Mouse (Mus musculus): ENCODE measurements around the gene Erp44.

The Erp44 gene

DNA sequence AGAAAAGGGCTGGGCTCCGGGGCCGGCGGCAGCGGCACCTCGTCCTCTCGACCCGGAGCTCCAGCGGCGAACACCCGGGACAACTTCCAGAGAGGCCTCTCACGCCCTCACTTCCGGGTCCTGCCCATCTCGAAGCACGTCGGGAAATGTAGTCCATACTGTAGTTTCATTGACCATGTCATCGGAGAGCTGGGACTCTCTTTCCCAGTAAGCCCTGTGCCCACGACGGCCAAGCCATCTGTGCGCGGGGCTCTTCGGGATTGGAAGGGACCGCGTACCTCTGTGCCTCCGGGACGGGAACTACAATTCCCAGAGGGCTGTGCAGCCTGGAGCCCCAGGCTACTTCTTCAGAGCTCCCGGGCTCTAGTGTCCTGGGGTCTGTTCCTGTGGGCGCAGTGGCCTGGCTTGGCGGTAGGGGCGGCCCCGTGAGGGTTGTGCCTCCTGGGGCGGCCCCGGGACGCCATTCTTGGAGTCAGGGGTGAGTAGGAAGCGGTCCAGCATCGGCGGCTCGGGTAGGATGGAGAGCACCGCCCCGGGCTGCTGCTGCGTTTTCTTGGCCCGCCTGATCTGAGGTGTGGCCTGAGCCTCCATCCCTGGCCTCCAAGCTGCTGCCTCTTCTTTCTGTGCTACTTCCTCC is at the start of gene Erp44, which contains the start of gene Invs:
Gene Erp44, minus strand, starts transcription at position 61 of the 637 bp plus-strand sequence.
Gene Invs, plus strand, starts transcription at position 263 of the 637 bp plus-strand sequence.
- peak; percentile 85 to 94 for DNase-seq

DNA sequence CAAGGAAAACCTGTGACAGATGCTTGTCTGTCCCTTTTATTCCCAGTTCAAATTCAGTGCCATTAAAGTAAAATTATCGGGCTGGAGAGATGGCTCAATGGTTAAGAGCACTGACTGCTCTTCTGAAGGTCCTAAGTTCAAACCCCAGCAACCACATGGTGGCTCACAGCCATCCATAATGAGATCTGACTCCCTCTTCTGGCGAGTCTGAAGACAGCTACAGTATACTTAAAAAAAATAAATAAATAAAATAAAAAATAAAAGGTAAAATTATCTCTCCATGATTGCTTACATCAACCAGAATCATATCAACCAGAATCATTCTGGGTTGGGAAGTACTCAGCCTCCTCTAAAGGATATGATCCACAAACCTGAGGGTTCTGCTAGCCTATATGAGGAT is 48.7 kb upstream of the Erp44 start:
- DNase-seq: no peak

DNA sequence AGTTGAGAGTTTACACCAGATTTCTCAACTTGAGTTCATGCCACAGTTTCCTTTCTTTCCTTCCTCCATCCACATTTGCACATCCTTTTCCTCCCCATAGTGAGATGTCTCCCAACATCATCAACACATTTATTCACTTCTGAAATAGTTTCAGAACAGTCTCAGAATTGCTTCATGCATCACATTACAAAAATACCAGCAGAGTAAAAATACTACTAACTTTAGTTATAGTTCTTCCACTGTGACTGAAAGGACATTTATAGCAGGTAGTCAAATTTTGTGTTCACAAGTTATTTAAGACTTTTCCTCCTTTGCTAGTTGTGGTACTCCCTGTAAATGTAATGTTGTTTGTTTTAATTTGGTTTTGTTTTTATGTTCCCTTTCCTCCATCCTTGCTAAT is 47.8 kb upstream of the Erp44 start:
- DNase-seq: no peak

DNA sequence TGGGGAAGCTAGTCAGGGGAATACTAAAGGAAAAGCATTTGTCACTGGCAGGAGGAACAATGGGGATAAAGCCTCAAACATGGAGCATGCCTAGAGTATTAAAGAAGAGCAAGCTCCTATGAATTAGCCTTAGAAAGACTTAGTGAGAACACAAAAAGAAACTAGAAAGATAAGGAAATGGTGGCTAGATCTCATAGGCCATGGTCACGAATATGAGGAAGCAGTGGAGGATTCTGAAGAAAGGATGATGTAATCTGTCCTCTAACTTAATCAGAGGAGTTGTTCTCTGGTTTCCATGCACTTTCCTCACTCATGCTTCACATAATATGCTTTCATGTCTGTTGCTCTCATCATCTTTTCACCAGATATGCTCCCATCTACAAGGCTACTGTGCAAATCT is 42.7 kb upstream of the Erp44 start:
- DNase-seq: no peak

DNA sequence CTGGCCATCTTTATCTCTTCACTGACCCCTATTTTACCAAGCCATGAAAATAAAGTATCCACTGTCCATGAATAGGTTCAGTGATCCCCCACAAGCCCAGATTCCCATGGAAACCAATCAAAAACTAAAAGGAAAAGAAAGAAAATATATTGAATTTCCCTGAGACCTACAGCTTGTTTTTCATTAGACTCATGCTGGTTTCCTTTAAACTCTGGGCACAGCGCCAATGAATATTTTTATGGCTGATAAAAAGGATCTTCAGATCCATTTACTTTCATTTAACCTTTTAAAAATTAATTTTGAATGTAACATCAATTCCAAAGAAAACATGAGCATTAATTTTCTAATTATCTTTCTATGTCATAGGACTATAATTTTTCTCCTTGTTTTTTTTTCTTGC is 41.9 kb upstream of the Erp44 start:
- DNase-seq: no peak

DNA sequence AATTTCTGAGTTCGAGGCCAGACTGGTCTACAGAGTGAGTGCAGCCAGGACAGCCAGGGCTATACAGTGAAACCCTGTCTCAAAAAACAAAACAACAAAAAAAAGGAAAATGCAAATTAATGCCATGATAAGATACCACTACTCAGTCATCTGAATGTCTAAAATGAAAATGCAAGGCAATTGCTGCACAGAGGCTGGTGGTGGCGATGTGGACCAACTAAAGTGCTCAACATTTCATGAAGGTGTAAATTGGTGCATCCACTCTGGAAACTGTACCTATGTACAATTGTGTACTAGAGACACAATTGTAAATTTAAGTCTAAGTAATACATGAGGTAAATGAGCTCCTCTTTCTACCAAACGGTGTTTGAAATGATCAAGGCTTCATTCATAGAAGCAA is 36.7 kb upstream of the Erp44 start:
- DNase-seq: no peak

DNA sequence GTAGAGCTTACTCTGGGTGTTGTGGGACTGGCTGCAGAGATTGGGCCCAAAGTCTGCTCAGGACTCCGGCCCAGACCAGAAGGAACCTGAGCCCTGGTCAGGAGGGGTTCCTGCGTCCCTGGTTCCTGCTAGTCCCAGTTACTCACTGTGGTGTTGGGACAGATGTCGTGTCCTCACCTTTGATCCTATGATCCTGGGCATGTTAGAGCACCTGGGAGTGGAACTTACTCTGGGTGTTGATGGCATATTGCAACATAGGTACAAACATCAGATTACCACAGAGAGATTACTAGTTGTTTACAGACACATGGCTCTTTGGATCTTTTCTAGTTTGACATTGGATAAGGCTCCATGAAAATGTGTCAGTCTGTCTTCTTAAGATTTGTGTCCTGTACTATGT is 35.5 kb upstream of the Erp44 start:
- DNase-seq: no peak

DNA sequence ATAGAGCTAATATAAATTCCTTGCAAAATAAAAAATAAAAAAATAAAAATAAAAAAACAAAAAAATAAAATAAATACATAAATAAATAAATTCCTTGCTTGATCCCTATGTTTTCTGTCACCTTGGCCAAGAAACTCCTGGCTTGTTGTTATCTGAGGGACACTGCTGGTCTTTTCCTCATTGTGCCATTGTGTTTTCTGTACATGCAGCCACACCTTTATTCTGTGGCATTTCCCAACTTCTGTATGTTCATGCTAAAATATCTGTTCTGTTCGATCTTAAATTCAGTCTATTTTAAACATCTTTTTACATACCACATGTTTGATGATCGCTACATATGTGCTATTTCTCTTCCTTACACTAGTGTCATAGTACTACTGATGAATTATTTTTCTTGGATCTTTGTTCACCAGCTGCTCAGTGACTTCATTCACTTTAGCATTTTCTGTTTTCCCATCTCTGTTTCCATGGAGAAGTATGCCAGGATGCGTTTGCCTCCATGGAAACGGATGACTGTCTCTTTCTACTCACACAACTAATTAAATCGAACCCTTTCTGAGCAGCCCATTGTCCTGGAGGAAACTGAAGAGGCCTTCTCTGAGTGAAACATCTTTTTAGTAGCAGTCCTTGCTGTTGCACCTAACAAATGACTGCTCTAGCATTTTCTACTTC is 7.9 kb upstream of the Erp44 start:
- DNase-seq: no peak

DNA sequence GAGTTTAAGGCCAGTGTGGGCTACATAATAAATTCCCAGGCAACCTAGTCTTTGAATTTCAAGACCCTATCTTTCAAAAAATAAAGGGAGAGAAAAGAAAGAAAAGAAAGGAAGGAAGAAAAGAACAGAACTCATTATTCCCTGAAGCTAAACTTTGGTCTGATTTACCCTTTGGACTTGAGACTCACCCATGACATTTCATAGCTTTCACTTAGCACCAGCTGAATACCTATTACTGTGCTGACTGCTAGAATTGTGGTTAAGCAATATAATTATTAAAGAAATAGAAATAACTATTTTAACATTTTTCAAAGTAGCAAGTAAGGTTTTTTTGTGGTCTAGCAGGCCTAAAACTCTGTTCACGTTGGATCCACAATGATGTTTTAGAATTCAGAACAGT is 1.8 kb upstream of the Erp44 start:
- DNase-seq: no peak

DNA sequence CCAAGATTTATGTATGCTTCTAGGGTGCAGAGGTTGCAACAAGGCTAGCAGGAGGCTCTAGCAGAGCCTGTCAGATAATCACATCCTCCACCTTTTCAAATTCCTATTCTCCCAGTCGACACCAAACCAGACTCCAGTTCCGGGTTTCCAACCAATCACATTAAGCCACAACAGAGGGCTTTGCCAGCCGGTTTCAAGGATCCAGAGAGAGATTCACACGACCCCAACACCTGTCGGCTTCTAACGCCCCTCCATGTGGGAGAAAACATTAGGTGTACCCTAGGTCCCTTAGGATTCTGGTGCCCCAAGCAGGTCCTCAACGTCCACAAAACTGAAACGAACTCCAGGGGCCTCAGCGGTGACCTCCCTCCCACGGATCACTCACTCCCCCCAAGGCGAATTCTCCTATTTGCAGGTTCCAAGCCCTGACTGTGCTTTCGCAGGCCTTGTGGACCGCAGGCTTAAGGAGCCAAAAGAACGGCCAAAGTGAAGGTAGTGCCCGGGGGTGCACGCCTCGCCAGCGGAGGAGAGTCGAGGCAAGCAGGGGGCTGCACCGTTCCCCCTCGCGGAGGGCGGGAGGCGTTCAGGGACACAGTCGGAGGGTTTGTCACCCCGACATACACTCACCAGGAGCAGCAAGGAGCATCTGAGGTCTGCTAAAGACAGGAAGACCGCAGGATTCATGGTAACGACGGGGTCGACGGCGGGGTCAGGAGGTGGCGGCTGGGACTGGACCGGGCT is 431 bp downstream of the Erp44 start:
- DNase-seq: no peak

DNA sequence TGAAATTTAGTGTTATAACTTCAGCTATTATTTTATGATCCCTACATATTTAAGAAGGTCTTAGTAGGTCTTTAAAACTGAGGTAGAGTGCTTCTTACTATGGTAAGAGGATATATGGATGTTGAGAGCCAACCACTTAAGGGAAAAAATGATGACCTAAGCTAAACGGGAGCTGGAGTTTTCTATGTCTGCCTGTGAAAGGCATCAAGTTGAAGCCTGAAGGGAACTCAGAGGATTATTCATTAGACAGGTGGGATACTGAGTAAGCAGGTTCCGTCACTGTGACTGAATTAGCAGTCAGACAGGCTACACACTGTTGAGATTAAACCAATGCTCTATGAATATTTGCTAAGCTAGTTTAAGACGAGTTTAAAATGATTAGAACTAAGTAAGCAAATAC is 2.3 kb downstream of the Erp44 start:
- no peak for DNase-seq

DNA sequence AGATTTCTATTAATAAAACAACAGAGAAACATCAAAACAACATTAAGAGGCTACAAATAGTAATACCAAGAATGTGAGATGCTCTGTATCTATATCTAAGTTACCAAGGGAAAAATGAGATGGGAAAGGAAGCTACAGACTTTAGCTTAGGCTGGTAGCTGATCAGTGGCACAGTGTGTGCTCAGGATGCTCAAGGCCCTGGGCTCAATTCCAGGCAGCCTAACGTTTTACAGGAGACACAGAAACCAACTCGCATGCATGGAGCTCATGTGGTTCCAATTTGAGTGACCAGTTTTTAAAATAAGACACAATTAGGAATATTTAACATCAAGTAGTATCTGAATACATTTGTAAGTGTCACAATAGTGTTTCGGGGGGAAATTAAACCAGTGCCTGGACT is 3.6 kb downstream of the Erp44 start:
- no peak for DNase-seq

DNA sequence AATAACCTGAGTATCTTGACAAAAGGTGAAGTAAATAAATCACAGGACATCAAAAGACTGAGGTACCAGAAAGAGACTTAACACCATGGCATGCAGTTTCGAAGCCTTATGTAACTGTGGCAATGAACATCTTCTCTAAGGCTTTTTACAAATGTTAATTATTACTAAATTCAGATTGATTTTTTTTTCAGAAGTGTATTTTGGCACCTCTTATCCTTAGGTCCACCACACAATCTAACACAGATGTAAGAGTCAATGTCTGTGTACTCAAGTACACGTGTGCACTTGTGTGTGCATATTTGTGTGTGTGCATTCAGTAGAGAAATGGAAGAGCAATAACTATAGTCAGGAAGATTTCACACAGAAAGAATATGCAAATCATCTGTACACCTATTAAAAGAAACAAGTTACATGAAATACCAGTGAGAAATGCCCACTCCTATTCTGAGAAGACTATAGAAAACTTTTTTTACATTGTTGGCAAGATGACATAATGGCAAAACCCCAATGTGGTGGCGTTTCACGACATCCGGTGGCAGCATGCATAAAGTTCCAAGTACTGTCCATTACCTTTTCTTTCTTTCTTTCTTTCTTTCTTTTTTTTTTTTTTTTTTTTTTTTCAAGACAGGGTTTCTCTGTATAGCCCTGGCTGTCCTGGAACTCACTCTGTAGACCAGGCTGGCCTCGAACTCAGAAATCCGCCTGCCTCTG is 6.1 kb downstream of the Erp44 start:
- DNase-seq: no peak

DNA sequence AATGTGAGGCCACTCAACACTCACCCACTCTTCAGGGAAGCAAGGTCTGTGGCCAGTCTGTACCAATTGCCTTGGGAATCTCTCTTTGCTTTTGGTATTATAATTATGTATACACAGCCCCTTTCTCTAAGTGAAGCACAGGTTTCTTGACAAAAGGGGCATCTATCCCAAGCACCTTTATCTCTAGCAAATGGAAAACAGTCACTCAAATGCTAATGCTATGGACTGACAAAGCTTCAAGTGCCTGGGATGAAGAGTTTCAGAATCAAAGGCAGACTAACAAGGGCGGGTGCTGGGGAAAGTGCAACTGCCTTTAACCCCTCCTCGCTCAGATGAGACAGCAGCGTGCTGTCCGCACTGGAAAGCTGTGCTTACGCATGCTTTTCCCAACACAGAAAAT is 7.5 kb downstream of the Erp44 start:
- no peak for DNase-seq

DNA sequence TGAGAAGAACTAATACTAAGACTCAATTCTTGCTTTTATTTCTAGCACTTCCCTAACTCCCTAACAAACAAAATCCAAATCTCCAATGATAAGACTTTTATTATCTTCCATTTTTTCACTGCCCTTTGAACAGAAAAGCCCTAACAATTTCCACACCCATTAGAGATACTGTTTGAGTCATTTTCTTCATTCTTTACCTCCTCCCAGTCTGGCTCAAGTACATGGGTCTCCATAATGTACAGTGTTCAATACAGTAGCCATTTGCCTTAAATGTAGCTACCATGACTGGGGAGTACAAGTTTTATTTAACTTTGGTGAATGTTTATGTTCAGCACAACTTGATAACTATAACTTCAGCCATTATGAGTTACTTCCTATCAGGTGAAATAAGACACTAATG is 8.8 kb downstream of the Erp44 start:
- DNase-seq: no peak

DNA sequence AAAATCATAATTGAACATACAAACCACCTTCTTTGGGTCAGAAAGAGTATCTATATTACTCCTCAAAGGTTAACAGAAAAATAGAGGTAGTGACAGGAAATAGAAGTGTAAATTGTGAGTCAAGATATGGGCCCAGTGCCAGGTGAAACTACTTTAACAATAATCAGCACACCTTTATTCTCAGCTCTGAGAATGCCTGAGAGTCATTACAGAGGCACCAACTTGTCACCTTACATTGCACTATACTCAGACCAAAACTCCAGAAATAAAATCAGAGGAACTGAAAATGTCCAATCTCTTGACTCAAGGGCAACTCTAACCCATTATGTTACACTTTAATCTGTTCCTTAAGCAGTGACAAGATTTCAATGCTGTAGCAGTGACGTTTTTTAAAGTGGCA is 11.2 kb downstream of the Erp44 start:
- no peak for DNase-seq

DNA sequence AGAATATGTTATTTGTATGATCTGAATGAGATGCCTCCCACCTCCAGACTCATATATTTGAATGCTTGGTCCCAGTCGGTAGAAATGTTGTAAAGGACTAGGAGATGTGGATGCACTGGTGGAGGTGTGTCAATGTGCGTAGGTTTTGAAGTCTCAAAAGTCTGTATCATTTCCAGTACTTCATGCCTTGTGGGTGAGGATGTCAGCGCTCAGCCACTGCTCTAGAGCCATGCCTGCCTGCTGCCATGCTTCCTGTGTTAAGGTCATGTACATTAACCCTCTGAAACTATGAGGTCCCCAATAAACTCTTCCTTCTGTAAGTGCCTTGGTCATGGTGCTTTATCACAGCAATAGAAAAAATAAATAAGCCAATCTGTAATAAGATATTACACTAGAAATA is 11.7 kb downstream of the Erp44 start:
- no peak for DNase-seq

DNA sequence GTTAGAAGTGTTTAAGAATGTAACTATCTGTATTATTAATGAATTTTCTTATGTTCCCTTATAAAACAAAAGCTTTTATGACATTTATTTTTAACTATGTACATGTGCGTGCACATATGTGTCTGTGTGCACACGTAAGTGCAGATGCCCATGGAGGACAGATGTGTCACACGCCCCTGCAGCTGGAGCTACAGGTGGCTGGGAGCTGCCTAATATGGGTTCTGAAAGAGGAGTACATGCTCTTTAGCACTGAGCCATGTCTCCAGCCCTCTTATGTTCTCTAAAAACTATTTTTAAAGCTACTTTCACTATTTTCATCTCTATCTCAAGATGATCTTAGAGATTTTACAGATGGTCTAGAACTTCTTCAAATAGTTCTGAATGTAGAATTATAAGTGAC is 21.3 kb downstream of the Erp44 start:
- DNase-seq: no peak

DNA sequence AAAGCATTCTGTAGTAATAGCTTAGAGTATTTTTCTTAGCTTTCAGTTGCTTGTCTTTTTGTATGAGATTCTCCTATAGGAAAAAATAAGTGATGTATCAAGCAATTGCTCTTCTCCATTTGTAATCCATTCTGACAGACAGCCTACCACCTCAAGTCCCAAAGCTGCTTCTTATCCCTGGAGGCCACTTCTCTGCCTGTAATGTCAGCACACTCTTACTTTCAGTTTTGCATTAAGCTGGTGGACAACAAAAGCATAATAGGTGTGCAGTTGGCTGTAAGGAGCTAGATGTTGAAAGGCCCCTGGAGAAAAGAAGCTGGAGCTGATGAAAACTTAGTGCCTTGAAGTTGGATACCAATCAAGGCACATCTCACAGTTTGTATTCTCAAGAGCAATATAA is 26.1 kb downstream of the Erp44 start:
- no peak for DNase-seq

DNA sequence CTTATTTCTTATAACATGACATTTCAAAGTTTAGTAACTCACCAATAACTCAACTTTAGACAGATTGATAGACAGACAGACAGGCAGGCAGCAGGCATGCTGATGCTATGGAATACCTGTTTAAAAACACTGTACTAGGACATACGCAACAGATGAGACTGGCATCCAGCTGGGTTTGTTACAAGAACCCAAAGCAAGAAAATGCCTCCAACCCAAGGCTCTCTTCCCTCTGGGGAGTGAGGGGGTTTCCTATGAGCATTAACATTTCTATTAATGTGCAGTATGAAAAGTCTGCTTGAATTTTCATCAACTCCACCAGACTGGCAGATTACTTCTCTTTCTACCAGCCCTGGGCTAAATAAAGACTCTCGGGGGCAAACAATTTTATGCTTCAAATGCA is 35.1 kb downstream of the Erp44 start:
- no peak for DNase-seq

DNA sequence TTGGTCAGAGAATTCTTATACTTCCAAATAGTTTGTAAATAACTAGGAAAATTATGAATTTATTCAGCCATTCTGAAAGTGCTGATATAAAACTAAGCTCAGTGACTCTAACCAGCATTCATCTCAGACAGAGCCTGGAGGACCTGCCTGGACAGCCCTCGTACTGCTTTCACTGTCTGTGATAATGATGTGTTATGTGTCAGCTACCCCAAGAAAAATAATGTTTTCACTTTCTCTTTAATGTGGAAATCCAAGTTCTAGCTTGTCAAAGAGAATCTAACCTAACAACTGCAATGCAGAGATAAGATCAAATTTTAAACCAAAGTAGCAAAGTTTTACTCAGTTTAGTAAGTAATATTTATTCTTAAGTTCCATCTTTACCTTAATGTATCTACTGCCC is 35.6 kb downstream of the Erp44 start:
- DNase-seq: no peak

DNA sequence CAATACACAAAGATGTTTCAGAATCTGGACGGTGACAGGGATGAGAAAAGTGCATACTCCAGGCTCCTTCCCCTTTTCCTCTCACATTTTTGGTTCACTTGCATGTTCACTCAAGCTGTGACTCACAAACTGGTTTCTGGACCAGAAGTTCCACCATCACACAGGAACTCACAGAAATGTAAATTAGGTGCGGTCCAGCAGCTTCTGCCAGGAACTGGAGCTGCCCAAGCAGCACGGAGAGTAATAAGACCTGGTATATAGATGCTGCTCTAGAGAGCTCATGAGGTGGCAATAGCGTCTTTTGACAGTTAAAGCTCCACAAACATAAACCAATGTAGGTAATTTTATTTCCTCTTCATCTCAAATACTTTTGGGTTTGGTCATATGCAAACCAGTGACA is 36.9 kb downstream of the Erp44 start:
- no peak for DNase-seq

DNA sequence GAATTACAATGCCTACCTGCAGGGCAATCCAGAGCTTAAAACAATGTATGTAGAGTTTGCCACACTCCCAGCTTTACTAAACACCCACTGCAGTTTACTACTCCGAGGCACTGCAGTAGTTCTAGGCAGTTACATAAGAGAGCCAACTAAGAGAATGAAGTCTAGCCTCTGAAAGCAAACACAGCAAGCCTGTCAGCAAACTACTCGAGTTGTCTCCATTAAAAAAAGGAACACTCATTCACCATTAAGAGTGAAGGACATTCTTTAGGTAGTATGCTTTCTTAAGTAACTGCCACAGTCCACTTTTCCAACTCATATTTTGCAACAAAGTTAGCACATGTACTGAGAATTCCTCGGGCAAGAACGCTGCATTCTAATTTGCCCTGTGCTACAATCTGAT is 40.3 kb downstream of the Erp44 start:
- no peak for DNase-seq

DNA sequence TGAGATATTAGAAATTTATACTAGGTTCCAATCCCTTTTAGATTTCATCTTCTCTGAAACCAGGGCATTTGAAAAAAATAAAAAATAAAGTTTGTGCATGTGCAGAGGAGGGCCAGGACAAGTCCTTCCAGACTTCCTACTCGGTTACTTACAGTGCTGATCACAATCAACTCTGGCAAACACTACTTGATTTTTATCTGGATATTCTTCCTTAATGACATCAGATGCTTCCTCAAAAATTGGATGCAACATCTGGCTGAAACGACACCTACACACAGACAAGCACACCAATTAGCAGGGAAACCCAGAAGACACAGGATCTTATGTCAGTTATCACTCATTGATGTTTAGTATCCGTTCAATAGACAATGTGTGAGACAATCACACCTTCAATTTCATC is 42.6 kb downstream of the Erp44 start:
- DNase-seq: no peak

All from thymus, postnatal 36 days (tissue).